Mouse (Mus musculus) right cerebral cortex, postnatal 4 days (tissue): ENCODE measurements around the gene Shroom2.
A peak's percentile ranks its signal among the peaks of the same experiment; 100 is the strongest.

Source experiments
- DNase-seq: peaks from one replicate; pipeline ENCODE4 v3.0.0-alpha.2; 2022

The Shroom2 gene

GRCm38 (mm10) chrX:152701679-152702078 lies 67.6 kb downstream of the Shroom2 start:
- DNase-seq = no peak

- no peak for DNase-seq
These were observed 78.4 kb downstream of the Shroom2 start for GRCm38 (mm10) chrX:152690788-152691291.

DNA sequence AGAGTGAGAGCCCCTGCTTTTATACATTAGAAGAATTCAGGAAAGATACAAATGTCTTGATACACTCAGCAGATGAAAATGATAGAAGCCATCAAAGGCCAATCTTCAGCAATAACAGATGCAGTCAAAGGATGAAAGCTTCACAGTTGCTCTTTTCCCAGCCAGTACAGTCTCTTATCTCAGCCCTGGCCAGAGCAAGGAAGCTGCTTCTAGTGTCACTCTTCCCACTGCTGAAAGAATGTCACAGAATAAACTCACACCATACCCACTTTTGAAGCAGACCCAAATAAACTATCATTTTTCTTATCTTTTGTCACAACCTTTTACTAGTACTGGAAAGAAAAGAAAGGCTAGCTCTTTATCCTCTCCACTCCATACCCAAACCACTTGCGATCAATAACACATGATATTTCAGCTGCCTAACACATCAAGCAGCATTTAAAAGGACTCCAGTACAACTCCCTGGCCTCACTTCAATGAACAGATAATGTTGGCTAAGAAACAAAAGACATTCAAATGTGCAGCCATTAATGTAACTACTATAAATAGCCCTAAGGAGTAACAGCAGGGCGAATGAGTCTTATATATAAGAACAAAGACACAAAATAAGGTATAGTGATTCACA lies 90.0 kb downstream of the Shroom2 start:
- no peak for DNase-seq

DNA sequence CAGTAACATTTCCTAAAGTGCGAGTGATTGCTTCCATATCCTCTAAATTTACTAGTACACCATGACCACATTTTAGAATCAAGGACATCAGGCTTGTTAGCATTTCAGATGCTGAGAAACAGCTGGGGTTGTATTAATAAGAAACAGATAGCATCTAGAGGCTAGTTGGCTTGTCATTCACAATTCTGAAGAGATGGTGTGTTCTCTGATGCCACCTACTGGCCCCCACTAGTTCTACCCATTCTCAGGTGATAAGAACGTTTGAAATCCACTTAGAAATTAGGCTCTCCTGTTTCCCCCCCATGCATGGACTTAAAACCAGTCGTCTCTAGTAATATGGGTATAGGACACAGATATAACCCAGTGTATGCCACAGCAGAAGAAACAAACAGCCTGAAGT lies 92.9 kb downstream of the Shroom2 start:
- DNase-seq = peak; percentile 11

- DNase-seq = no peak
These were observed 95.8 kb downstream of the Shroom2 start for GRCm38 (mm10) chrX:152673431-152673830.

GRCm38 (mm10) chrX:152657363-152658036 lies 111.8 kb downstream of the Shroom2 start:
- DNase-seq = no peak

- no peak for DNase-seq
These were observed 112.7 kb downstream of the Shroom2 start for GRCm38 (mm10) chrX:152656609-152656939.

DNA sequence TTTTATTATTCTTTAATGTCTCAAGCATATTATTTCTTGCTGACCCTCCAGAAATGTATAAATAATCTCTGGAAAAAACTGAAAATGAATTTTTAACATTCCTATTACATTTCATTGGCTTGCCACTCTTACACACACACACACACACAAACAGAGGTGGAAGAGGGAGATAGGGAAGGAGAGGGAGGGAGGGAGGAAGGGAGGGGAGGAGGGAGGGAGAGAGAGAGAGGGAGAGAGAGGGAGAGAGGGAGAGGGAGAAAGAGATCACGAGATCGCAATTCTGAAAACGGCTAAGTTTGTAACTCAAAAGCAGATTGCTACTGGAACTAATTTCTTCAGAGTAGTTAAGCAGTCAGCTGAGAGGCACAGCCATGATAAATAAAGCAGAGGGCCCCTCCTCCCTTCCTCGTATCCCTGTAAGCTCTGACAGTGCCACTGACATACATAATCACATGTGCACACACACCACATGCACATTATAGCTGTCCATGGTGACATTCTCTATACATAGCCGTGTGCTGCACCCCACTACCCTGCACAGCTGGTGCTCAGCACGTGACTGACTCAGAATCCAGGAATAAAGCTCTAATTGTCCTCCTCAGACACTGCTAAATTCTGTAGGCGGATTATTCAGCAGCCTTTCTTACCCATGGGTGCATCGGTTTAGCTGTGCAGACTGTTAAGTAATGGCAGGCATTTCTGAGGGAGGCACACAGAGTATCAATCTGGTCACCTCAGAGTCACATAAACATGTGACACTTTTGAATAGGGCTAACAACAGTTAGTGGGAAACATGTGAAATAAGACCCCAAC lies 113.3 kb downstream of the Shroom2 start:
- peak; percentile 4 for DNase-seq

- no peak for DNase-seq
These were observed 116.6 kb downstream of the Shroom2 start for GRCm38 (mm10) chrX:152652676-152653075.

DNA sequence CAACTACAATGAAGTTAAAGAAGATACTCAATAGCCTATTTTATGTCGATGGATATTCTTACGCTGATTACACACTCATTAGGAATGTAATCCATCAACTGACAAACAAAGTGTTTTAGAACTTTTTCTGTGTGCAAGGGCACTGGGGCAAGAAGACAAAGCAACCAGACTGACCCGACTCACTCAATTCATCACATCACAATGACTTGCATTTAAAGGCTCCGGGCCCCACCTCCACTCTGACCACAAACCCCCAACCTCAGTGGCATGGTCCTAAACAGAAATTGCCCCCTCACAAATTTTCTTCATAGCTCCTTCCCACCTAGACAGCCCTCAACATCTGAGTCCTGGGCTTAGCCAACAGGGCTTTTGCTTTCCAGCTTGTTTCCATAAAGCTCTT lies 124.4 kb downstream of the Shroom2 start:
- DNase-seq = no peak

DNA sequence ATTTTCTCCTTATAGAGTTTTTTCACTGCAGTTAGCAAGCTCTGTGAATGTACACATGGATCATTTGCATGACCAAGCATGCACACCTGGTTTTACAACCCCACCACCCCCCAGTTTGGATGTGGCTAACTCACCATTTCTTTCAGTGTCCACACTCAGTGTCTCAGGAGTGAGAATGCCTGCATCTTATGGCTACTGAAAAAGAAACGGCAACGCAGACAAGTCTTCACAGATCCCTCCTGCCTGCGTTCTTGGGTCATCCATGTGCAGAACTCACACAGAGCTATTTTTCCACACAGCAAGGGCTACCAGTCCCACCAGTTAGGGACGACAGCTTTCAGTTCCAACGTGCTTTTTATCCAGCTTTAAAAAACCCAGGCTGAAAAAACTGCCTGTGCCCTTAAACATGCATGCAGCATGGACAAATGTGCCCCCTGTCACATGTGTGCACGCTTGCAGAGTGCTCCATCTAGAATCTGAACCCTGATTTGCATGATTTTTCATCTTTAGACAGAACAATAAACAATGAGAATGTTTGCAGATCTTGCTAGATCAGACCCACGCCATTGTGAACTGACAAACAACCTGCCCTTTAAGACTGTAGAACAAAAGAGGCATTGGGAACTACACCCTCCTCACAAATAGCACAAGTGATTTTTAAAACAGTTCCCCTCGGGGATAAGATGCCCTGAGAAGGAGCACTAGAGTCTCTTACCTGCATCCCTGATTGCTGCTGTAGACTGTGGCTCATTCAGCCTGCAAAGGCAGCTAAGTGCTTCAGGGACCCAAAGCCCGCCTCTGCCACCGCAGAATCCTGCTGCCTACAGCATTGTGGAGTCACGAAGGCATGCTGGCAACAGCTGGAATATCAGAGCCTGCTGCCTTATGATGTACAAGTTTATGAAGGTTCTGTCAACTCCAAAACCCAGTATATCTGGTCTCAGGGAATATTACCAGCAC lies 125.3 kb downstream of the Shroom2 start:
- peak; percentile 25 for DNase-seq

GRCm38 (mm10) chrX:152643201-152643600 lies 126.1 kb downstream of the Shroom2 start:
- DNase-seq = no peak

DNA sequence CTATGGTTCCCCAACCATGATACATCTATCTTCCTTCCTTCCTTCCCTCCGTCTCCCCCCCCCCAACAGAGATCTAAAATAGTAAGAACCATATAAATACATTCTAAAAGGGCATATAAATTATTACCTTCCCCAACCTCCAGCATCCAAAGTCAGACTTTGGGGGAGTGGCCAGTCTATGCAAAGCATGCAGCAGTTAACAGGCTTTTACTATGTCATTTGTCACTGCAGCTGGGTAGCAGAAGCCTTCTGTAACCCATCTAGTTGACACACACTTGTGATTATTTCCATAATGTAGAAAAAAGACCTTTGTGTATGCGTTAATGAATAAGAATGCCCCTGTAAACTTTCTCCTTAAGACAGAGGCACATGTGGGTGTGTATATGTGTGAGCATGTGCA lies 126.6 kb downstream of the Shroom2 start:
- no peak for DNase-seq

- no peak for DNase-seq
These were observed 133.9 kb downstream of the Shroom2 start for GRCm38 (mm10) chrX:152635397-152635796.

GRCm38 (mm10) chrX:152621407-152621806 lies 147.9 kb downstream of the Shroom2 start:
- DNase-seq = no peak

DNA sequence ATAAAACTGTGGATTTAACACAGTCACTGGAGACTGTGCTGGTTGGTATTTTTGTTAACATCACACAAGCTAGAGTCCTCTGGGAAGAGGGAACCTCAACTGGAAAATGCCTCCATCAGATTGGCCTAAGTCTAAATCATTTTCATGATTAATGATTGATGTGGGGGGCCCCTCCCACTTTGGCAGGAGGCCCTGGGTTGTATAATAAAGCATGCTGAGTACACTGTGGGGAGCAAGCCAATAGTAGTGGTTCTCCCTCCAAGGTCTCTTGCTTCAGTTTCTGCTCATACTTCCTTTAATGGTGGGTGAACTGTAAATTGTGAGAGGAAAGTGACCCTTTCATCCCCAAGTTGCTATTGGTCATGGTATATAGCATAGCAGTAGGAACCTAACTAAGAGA lies 148.3 kb downstream of the Shroom2 start:
- no peak for DNase-seq

DNA sequence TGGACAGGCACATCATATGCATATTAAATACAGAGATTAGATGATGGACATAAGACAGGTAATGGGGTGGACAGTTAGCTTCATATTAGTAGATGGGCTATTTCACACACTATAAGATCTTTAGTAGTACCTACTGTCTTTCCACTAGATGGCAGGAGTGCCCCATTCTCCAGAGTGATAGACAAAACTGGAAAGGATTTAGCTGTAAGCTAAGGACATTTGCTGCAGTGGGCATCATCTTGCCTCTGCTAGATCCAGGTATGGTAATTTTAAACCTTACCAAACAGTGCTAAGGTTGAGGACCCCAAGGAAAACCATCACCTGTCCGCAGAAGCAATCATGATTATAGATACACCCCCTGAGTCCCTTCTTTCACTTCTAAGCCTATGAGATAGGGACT lies 150.8 kb downstream of the Shroom2 start:
- DNase-seq = peak; percentile 35

GRCm38 (mm10) chrX:152563034-152563433 lies 206.2 kb downstream of the Shroom2 start, which contains the start of gene Cldn34a:
TSS of gene Cldn34a (plus strand) at chrX:152563334.
- DNase-seq = no peak
